Mouse (Mus musculus) stomach, postnatal 0 days (tissue): Measurements from ENCODE around the gene Kcnma1. TPM values are rescaled to one million over a fixed set of nuclear protein-coding genes. Genes with fewer than 3 reads are reported as not detected.
A peak's percentile ranks its signal among the peaks of the same experiment; 100 is the strongest.

ENCODE experiments used
- ATAC-seq: fragments of 200-750 bp; cut with Nextera tagmentation; 2 replicates; pipeline ENCODE4 v1.8.0; 2017; ENCODE audit not compliant: low FRiP score, low TSS enrichment
- DNase-seq: peaks from one replicate; pipeline ENCODE4 v3.0.0-alpha.2; 2016; ENCODE audit warnings: low spot score
- H3K27ac ChIP-seq: fragments of 300-500 bp; sonication (generic); replicated peaks from 2 replicates; pipeline ENCODE4 v1.5.1; 2014; ENCODE audit warnings: mild to moderate bottlenecking, control low read depth
- H3K27me3 ChIP-seq: fragments of 300-500 bp; sonication (generic); 2 replicates; pipeline ENCODE4 v1.6.1; 2014; ENCODE audit warnings: low read length; ENCODE audit not compliant: control insufficient read depth, insufficient read depth
- H3K36me3 ChIP-seq: fragments of 300-500 bp; sonication (generic); 2 replicates; pipeline ENCODE4 v1.6.1; 2014; ENCODE audit warnings: low read length, mixed read lengths; ENCODE audit not compliant: control insufficient read depth, insufficient read depth
- H3K4me1 ChIP-seq: fragments of 300-500 bp; sonication (generic); replicated peaks from 2 replicates; pipeline ENCODE4 v1.6.1; 2014; ENCODE audit warnings: antibody characterized with exemption; ENCODE audit not compliant: control insufficient read depth, insufficient read depth
- H3K4me2 ChIP-seq: fragments of 300-500 bp; sonication (generic); replicated peaks from 2 replicates; pipeline ENCODE4 v1.6.1; 2014; ENCODE audit warnings: low read depth, mild to moderate bottlenecking, control low read depth, moderate library complexity
- H3K4me3 ChIP-seq: fragments of 300-500 bp; sonication (generic); 2 replicates; pipeline ENCODE4 v1.5.1; 2014; ENCODE audit warnings: low read depth, low read length, control low read depth
- H3K9ac ChIP-seq: fragments of 300-500 bp; sonication (generic); 2 replicates; pipeline ENCODE4 v1.6.1; 2014; ENCODE audit warnings: mild to moderate bottlenecking, low read length, control low read depth, mixed read lengths
- H3K9me3 ChIP-seq: fragments of 300-500 bp; sonication (generic); 2 replicates; pipeline ENCODE4 v1.6.1; 2016; ENCODE audit warnings: low read length; ENCODE audit not compliant: control insufficient read depth
- CTCF ChIP-seq: IDR thresholded peaks from 2 replicates; pipeline ENCODE4 v1.5.1; 2016; ENCODE audit warnings: antibody characterized with exemption, low read depth, mild to moderate bottlenecking, moderate library complexity
- EP300 ChIP-seq: optimal IDR thresholded peaks from 2 replicates; pipeline ENCODE3; 2016; ENCODE audit warnings: antibody characterized with exemption
- WGBS: fragments of 180-500 bp; shearing (Covaris S2); extraction: QIAGEN DNeasy Blood & Tissue Kit; methylation state at CpG from one replicate; pipeline ENCODE4 v1.1.7; 2014; 5-methylcytosine and 5-hydroxymethylcytosine counted together
- polyA plus RNA-seq: library from polyadenylated mRNA; unstranded; fragments of >200 nt; fragmentation: Nextera tagmentation; extraction: Ambion mirVana; gene quantifications from 2 replicates; pipeline ENCODE4 v1.2.1, GENCODE M21; 2015

Gene Kcnma1
- polyA plus RNA-seq, 1 experiment from 2014 or later = 13.3 TPM

- H3K4me3 ChIP-seq = no peak overlapping the region
- no peaks in the 10 kb centered on the region for H3K9me3 ChIP-seq
- TF ChIP-seq EP300 (no peak), CTCF (no peak)
- no peak for ATAC-seq
- H3K36me3 ChIP-seq = no peaks in the 10 kb centered on the region
- no peak overlapping the region for H3K27ac ChIP-seq
- no peaks in the 10 kb centered on the region for H3K4me1 ChIP-seq
- no peak for DNase-seq
- no peak overlapping the region for H3K9ac ChIP-seq
- no peak overlapping the region for H3K4me2 ChIP-seq
- WGBS = 71% methylated on average over 1 of the region's 1 CpGs
- H3K27me3 ChIP-seq = no peaks in the 10 kb centered on the region
These were observed 204.2 kb downstream of the Kcnma1 start for GRCm38 (mm10) chr14:23810081-23810480.

GRCm38 (mm10) chr14:23809124-23809523 is 205.2 kb downstream of the Kcnma1 start:
- no peak overlapping the region for H3K27ac ChIP-seq
- ATAC-seq (no peak), DNase-seq (no peak)
- H3K9me3 ChIP-seq = no peaks in the 10 kb centered on the region
- no peaks in the 10 kb centered on the region for H3K27me3 ChIP-seq
- H3K36me3 ChIP-seq = no peaks in the 10 kb centered on the region
- no peak overlapping the region for H3K9ac ChIP-seq
- H3K4me3 ChIP-seq = no peak overlapping the region
- H3K4me1 ChIP-seq = no peaks in the 10 kb centered on the region
- WGBS = 3% methylated on average over 1 of the region's 1 CpGs
- H3K4me2 ChIP-seq = no peak overlapping the region
- TF ChIP-seq EP300 = no peak
- TF ChIP-seq CTCF = no peak

GRCm38 (mm10) chr14:23806378-23806777 is 207.9 kb downstream of the Kcnma1 start:
- Histone ChIP-seq H3K4me2 (no peak overlapping the region), H3K4me3 (no peak overlapping the region), H3K27ac (no peak overlapping the region), H3K4me1 (no peaks in the 10 kb centered on the region), H3K27me3 (no peaks in the 10 kb centered on the region), H3K36me3 (no peaks in the 10 kb centered on the region), H3K9ac (no peak overlapping the region), H3K9me3 (no peaks in the 10 kb centered on the region)
- TF ChIP-seq EP300 (no peak), CTCF (no peak)
- no peak for DNase-seq
- no peak for ATAC-seq
- WGBS = 44% methylated on average over 2 of the region's 2 CpGs

- no peak for ATAC-seq
These were observed 217.4 kb downstream of the Kcnma1 start for GRCm38 (mm10) chr14:23796878-23797277.

GRCm38 (mm10) chr14:23792674-23793073 is 221.6 kb downstream of the Kcnma1 start:
- H3K9ac ChIP-seq = no peak overlapping the region
- no peak overlapping the region for H3K4me2 ChIP-seq
- H3K27me3 ChIP-seq = no peaks in the 10 kb centered on the region
- WGBS = 47% methylated on average over 3 of the region's 3 CpGs
- DNase-seq = no peak
- no peak for TF ChIP-seq EP300
- no peak for TF ChIP-seq CTCF
- H3K36me3 ChIP-seq = no peaks in the 10 kb centered on the region
- H3K27ac ChIP-seq = no peak overlapping the region
- no peaks in the 10 kb centered on the region for H3K4me1 ChIP-seq
- H3K4me3 ChIP-seq = no peak overlapping the region
- no peaks in the 10 kb centered on the region for H3K9me3 ChIP-seq
- ATAC-seq = no peak

More at GRCm38 (mm10) chr14:23796878-23797277, 217.4 kb downstream of the Kcnma1 start:
- DNase-seq = no peak
- no peak overlapping the region for H3K9ac ChIP-seq
- no peak overlapping the region for H3K4me2 ChIP-seq
- no peaks in the 10 kb centered on the region for H3K27me3 ChIP-seq
- no peak overlapping the region for H3K4me3 ChIP-seq
- H3K4me1 ChIP-seq = no peaks in the 10 kb centered on the region
- WGBS = 89% methylated on average over 7 of the region's 7 CpGs
- H3K36me3 ChIP-seq = no peaks in the 10 kb centered on the region
- H3K9me3 ChIP-seq = no peaks in the 10 kb centered on the region
- no peak overlapping the region for H3K27ac ChIP-seq
- TF ChIP-seq CTCF = no peak
- no peak for TF ChIP-seq EP300

GRCm38 (mm10) chr14:23792076-23792475 is 222.2 kb downstream of the Kcnma1 start:
- no peak overlapping the region for H3K4me3 ChIP-seq
- no peaks in the 10 kb centered on the region for H3K27me3 ChIP-seq
- H3K4me1 ChIP-seq = no peaks in the 10 kb centered on the region
- WGBS = 46% methylated on average over 3 of the region's 3 CpGs
- TF ChIP-seq EP300 (no peak), CTCF (no peak)
- 0 out of 2 replicates have a peak, but pooled peaks have one; percentile 24 for ATAC-seq
- no peak overlapping the region for H3K9ac ChIP-seq
- no peaks in the 10 kb centered on the region for H3K36me3 ChIP-seq
- H3K4me2 ChIP-seq = no peak overlapping the region
- H3K27ac ChIP-seq = no peak overlapping the region
- no peaks in the 10 kb centered on the region for H3K9me3 ChIP-seq
- DNase-seq = no peak
